Mouse (Mus musculus): ENCODE measurements around the gene Clnk.

DNA sequence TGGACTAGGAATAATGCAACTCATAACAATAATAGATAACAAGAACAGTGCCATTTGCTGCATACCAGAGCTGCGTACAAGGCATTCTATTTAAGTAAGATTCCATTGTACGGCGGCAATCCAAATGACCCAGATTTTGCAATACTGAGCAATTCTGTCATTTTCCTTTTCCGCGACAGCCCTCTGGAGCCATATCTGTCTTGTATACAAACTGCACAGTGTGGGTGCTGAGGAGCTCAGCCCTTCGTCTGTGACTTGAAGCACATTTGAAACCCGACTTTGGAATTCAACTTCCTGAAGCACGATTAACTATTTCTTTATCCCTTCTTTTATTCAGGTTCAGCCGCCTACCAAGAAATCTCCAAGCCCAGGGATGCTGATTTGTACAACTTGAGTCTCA is 6.6 kb downstream of the Clnk start:
- no peak for TF ChIP-seq CTCF (IDR thresholded peaks at IDR 0.05; ENCODE audit: extremely low read depth, insufficient read length, insufficient replicate concordance, low read depth, low read length)
- TF ChIP-seq POLR2A (IDR thresholded peaks at IDR 0.05; ENCODE audit: low read depth, low read length): no peak

Measured in small intestine, adult 2 months (tissue).